ENCODE assay signal across 28 mouse cellular contexts in genomic region chr1:152804907-152805306, GRCm38 (mm10). TPM values are rescaled to one million over a fixed set of nuclear protein-coding genes. Genes with fewer than 3 reads are reported as not detected.
DNase-seq lines count a peak whose midpoint lies in the region; ATAC-seq and TF ChIP-seq lines count a peak whose summit lies in the region.
"Had no signal": no experiment of that assay in that cellular context is flagged by ENCODE, and none has a peak within 500 bp of the region (broad histone marks: within the 10 kb centered on the region; RNA-seq: fewer than 3 reads in every experiment).

No protein-coding gene starts in this region.

- H3K36me3 ChIP-seq in liver, embryonic 13.5 days: no peaks in the 10 kb centered on the region
- H3K36me3 ChIP-seq in liver, embryonic 11.5 days (ENCODE audit: control insufficient read depth, insufficient read depth, low read length): no peaks in the 10 kb centered on the region
- H3K36me3 ChIP-seq in small intestine, adult 2 months (ENCODE audit: control insufficient read depth, insufficient read depth, low read length): no peaks in the 10 kb centered on the region
- H3K36me3 ChIP-seq: embryonic facial prominence, embryonic 15.5 days; forebrain, embryonic 10.5 days; forebrain, embryonic 15.5 days; heart, embryonic 12.5 days; hindbrain, embryonic 15.5 days had no signal

- no peak for DNase-seq in liver, embryonic 13.5 days
- no peak for DNase-seq in liver, embryonic 11.5 days (ENCODE audit: low spot score)
- no peak for DNase-seq in cerebellum, adult 9-10 months
- no peak for DNase-seq in layer of hippocampus, postnatal 25 days (ENCODE audit: extremely low spot score in 1 of 2, low spot score in 1 of 2)
- DNase-seq: adrenal gland, adult 8-10 months; adrenal gland, postnatal 36 days; cerebellum, adult 11-12 months; cerebellum, adult 9-11 months; embryo, embryonic 11 days; gastrocnemius, postnatal 10 days; heart, postnatal 36 days had no signal

- no peak for TF ChIP-seq POLR2A in bone marrow, adult 2 months (IDR thresholded peaks at IDR 0.05; ENCODE audit: borderline replicate concordance, control insufficient read depth, low read depth, low read length)
- TF ChIP-seq POLR2A in small intestine, adult 2 months (IDR thresholded peaks at IDR 0.05; ENCODE audit: low read depth, low read length): no peak

- WGBS in liver, embryonic 13.5 days (ENCODE audit: insufficient replicate concordance): 48% methylated on average over 6 of the region's 6 CpGs
- WGBS in liver, embryonic 11.5 days: 52% methylated on average over 6 of the region's 6 CpGs
- 65% methylated on average over 6 of the region's 6 CpGs for WGBS in bone marrow, adult 2 months
- 68% methylated on average over 6 of the region's 6 CpGs for WGBS in small intestine, adult 2 months

- no peaks in the 10 kb centered on the region for H3K27me3 ChIP-seq in liver, embryonic 13.5 days
- no peaks in the 10 kb centered on the region for H3K27me3 ChIP-seq in liver, embryonic 11.5 days (replicated peaks; ENCODE audit: control insufficient read depth, insufficient read depth, low read length)
- no peaks in the 10 kb centered on the region for H3K27me3 ChIP-seq in small intestine, adult 2 months (ENCODE audit: control insufficient read depth, insufficient read depth, low read length)
- H3K27me3 ChIP-seq: embryonic facial prominence, embryonic 15.5 days; forebrain, embryonic 15.5 days; heart, embryonic 12.5 days; hindbrain, embryonic 15.5 days had no signal

- 0 out of 2 replicates have a peak, but pooled peaks cover 5% of the 10 kb centered on the region for H3K4me1 ChIP-seq in liver, embryonic 13.5 days (replicated peaks)
- peaks cover 3% of the 10 kb centered on the region; the same call in 1 of the 2 replicates for H3K4me1 ChIP-seq in liver, embryonic 11.5 days (replicated peaks; ENCODE audit: control insufficient read depth, insufficient read depth, low read length)
- H3K4me1 ChIP-seq in bone marrow, adult 2 months (ENCODE audit: control insufficient read depth, insufficient read depth, low read length): peaks cover 3% of the 10 kb centered on the region; the same call in 1 of the 2 replicates
- H3K4me1 ChIP-seq in small intestine, adult 2 months (ENCODE audit: control insufficient read depth, insufficient read depth, insufficient read length, low read length): peaks cover 4% of the 10 kb centered on the region; the same call in 1 of the 2 replicates

- H3K9me3 ChIP-seq in liver, embryonic 13.5 days (replicated peaks): no peaks in the 10 kb centered on the region
- no peaks in the 10 kb centered on the region for H3K9me3 ChIP-seq in liver, embryonic 11.5 days (ENCODE audit: control insufficient read depth, low read length)
- H3K9me3 ChIP-seq: embryonic facial prominence, embryonic 15.5 days; forebrain, embryonic 10.5 days; forebrain, embryonic 15.5 days; heart, embryonic 12.5 days; hindbrain, embryonic 15.5 days had no signal

- TF ChIP-seq CTCF in bone marrow, adult 2 months (IDR thresholded peaks at IDR 0.05; ENCODE audit: control insufficient read depth, insufficient read depth, low read length): no peak
- TF ChIP-seq CTCF in small intestine, adult 2 months (IDR thresholded peaks at IDR 0.05; ENCODE audit: extremely low read depth, insufficient read length, insufficient replicate concordance, low read depth, low read length): no peak

- ATAC-seq in liver, embryonic 13.5 days (ENCODE audit: low read depth): peak; percentile 38; the same call in 1 of the 2 replicates
- ATAC-seq in liver, embryonic 11.5 days (replicated peaks; ENCODE audit: low FRiP score): no peak
- peak; percentile 38 for ATAC-seq in megakaryocyte, adult 5-6 weeks (ENCODE audit: poor library complexity, severe bottlenecking)
- ATAC-seq: forebrain, embryonic 15.5 days had no signal

- H3K27ac ChIP-seq in liver, embryonic 13.5 days: no peak overlapping the region
- H3K27ac ChIP-seq in liver, embryonic 11.5 days (ENCODE audit: low read depth, low read length): no peak overlapping the region
- H3K27ac ChIP-seq in bone marrow, adult 2 months (ENCODE audit: control insufficient read depth, insufficient read depth, low read depth, low read length, poor library complexity): peak overlapping the region; percentile 54; the same call in 1 of the 2 replicates
- 0 out of 2 replicates have a peak overlapping the region, but pooled peaks have one; percentile 13 for H3K27ac ChIP-seq in small intestine, adult 2 months (ENCODE audit: insufficient read depth, low read depth, low read length)
- H3K27ac ChIP-seq: embryonic facial prominence, embryonic 15.5 days; forebrain, embryonic 10.5 days; forebrain, embryonic 15.5 days; hindbrain, embryonic 15.5 days had no signal

- no peak overlapping the region for H3K4me3 ChIP-seq in liver, embryonic 13.5 days (replicated peaks)
- H3K4me3 ChIP-seq in liver, embryonic 11.5 days (ENCODE audit: low read depth, low read length): no peak overlapping the region
- no peak overlapping the region for H3K4me3 ChIP-seq in bone marrow, adult 2 months (replicated peaks; ENCODE audit: control insufficient read depth, low read depth, low read length)
- H3K4me3 ChIP-seq in small intestine, adult 2 months (ENCODE audit: low read depth, low read length): no peak overlapping the region
- H3K4me3 ChIP-seq: embryonic facial prominence, embryonic 15.5 days; erythroblast, embryonic 14.5 days; forebrain, embryonic 10.5 days; forebrain, embryonic 15.5 days; heart, embryonic 12.5 days; hindbrain, embryonic 15.5 days had no signal

- no peak overlapping the region for H3K4me2 ChIP-seq in liver, embryonic 13.5 days
- no peak overlapping the region for H3K4me2 ChIP-seq in liver, embryonic 11.5 days
- H3K4me2 ChIP-seq: embryonic facial prominence, embryonic 15.5 days; forebrain, embryonic 15.5 days; heart, embryonic 12.5 days; hindbrain, embryonic 15.5 days had no signal

- H3K9ac ChIP-seq in liver, embryonic 13.5 days: no peak overlapping the region
- no peak overlapping the region for H3K9ac ChIP-seq in liver, embryonic 11.5 days (ENCODE audit: low read depth, low read length)
- H3K9ac ChIP-seq: embryonic facial prominence, embryonic 15.5 days; forebrain, embryonic 15.5 days; heart, embryonic 12.5 days; hindbrain, embryonic 15.5 days had no signal

RNA-seq across cellular contexts. Expression of gene Ncf2, which starts 4.9 kb away (rescaled TPM):
- 8.6 and 10.1 TPM in 2 replicates for polyA plus RNA-seq in liver, embryonic 13.5 days (2015; fragmentation: Nextera tagmentation; extraction: Ambion mirVana)
- 12.6 and 13.9 TPM in 2 replicates for polyA plus RNA-seq in liver, embryonic 11.5 days (2014; fragmentation: Nextera tagmentation; extraction: Ambion mirVana)
- 43.0 and 112 TPM in 2 replicates for polyA plus RNA-seq in bone marrow, adult 2 months (2011; ENCODE audit: insufficient read depth, insufficient read length, low replicate concordance, missing spikeins)
- total RNA-seq in megakaryocyte, adult 5-6 weeks (2015): 252 and 267 TPM in 2 replicates
- total RNA-seq in megakaryocyte, adult 5-6 weeks (2017): 373 and 410 TPM in 2 replicates
- polyA plus RNA-seq in small intestine, adult 2 months (2012; rRNA removed): 3.0 and 5.4 TPM in 2 replicates
- total RNA-seq in layer of hippocampus, postnatal 25 days (2021): 1 to 10 TPM; 3.5 to 3.7 TPM

RNA-seq across cellular contexts. Expression of gene Arpc5, which starts 38.6 kb away (rescaled TPM):
- polyA plus RNA-seq in liver, embryonic 13.5 days (2015; fragmentation: Nextera tagmentation; extraction: Ambion mirVana): 169 and 198 TPM in 2 replicates
- polyA plus RNA-seq in liver, embryonic 11.5 days (2014; fragmentation: Nextera tagmentation; extraction: Ambion mirVana): 260 and 281 TPM in 2 replicates
- 143 and 180 TPM in 2 replicates for polyA plus RNA-seq in bone marrow, adult 2 months (2011; ENCODE audit: insufficient read depth, insufficient read length, low replicate concordance, missing spikeins)
- total RNA-seq in megakaryocyte, adult 5-6 weeks (2015): 786 and 868 TPM in 2 replicates
- total RNA-seq in megakaryocyte, adult 5-6 weeks (2017): 396 and 424 TPM in 2 replicates
- 76.3 and 102 TPM in 2 replicates for polyA plus RNA-seq in small intestine, adult 2 months (2012; rRNA removed)
- total RNA-seq in layer of hippocampus, postnatal 25 days (2021): 100 to 1,000 TPM; 219 to 220 TPM

RNA-seq across cellular contexts. Expression of gene Rgl1, which starts 38.8 kb away (rescaled TPM):
- 11.8 and 13.3 TPM in 2 replicates for polyA plus RNA-seq in liver, embryonic 13.5 days (2015; fragmentation: Nextera tagmentation; extraction: Ambion mirVana)
- 26.3 and 28.2 TPM in 2 replicates for polyA plus RNA-seq in liver, embryonic 11.5 days (2014; fragmentation: Nextera tagmentation; extraction: Ambion mirVana)
- 8.6 and 9.2 TPM in 2 replicates for polyA plus RNA-seq in bone marrow, adult 2 months (2011; ENCODE audit: insufficient read depth, insufficient read length, low replicate concordance, missing spikeins)
- 1.7 and 3.0 TPM in 2 replicates for total RNA-seq in megakaryocyte, adult 5-6 weeks (2015)
- 2.9 TPM in 2 replicates for total RNA-seq in megakaryocyte, adult 5-6 weeks (2017)
- 1.8 and 3.3 TPM in 2 replicates for polyA plus RNA-seq in small intestine, adult 2 months (2012; rRNA removed)
- 100 to 1,000 TPM; 109 to 111 TPM for total RNA-seq in layer of hippocampus, postnatal 25 days (2021)

RNA-seq across cellular contexts. Expression of gene Apobec4, which starts 54.6 kb away (rescaled TPM):
- not detected in 2 replicates for polyA plus RNA-seq in liver, embryonic 13.5 days (2015; fragmentation: Nextera tagmentation; extraction: Ambion mirVana)
- not detected in 2 replicates for polyA plus RNA-seq in liver, embryonic 11.5 days (2014; fragmentation: Nextera tagmentation; extraction: Ambion mirVana)
- polyA plus RNA-seq in bone marrow, adult 2 months (2011; ENCODE audit: insufficient read depth, insufficient read length, low replicate concordance, missing spikeins): not detected in 2 replicates
- total RNA-seq in megakaryocyte, adult 5-6 weeks (2015): not detected in 2 replicates
- not detected in 2 replicates for total RNA-seq in megakaryocyte, adult 5-6 weeks (2017)
- not detected in 2 replicates for polyA plus RNA-seq in small intestine, adult 2 months (2012; rRNA removed)
- total RNA-seq in layer of hippocampus, postnatal 25 days (2021): not detected
- total RNA-seq: adrenal gland, adult 8-10 months; adrenal gland, postnatal 36 days; gastrocnemius, postnatal 10 days; gastrocnemius, postnatal 4 days; heart, adult 8-10 months; heart, postnatal 36 days had no signal
- polyA plus RNA-seq: brain, embryonic 14.5 days; embryonic facial prominence, embryonic 11.5 days; erythroblast, embryonic 14.5 days; forebrain, embryonic 10.5 days; forebrain, embryonic 15.5 days; frontal cortex, adult 2 months; G1E; heart, embryonic 12.5 days; heart, embryonic 16.5 days; hindbrain, embryonic 11.5 days; hindbrain, embryonic 15.5 days had no signal

Comparison
In these comparisons a context has a peak if more than half of its experiments do, and no peak if none do; other contexts are left out.
1. H3K27ac ChIP-seq: peak in bone marrow, adult 2 months (single experiment) and small intestine, adult 2 months (single experiment); none in liver, embryonic 13.5 days (single experiment) and liver, embryonic 11.5 days (single experiment).